Mouse (Mus musculus) layer of hippocampus, postnatal 25 days (tissue): ENCODE measurements around the gene Lrrc52. TPM values are rescaled to one million over a fixed set of nuclear protein-coding genes. Genes with fewer than 3 reads are reported as not detected.

Experiments used
- DNase-seq, 2 experiments: peaks; one replicate each; pipeline ENCODE4 v3.0.0; 2022; ENCODE audit warnings: mixed read lengths in 2 of 2, low spot score in 1 of 2; ENCODE audit errors: extremely low spot score in 1 of 2
- total RNA-seq, 2 experiments: library from RNA; stranded (reverse); gene quantifications; 2 replicates each; pipeline ENCODE4 v1.2.3; 2021

Gene Lrrc52
- total RNA-seq: not detected

GRCm38 (mm10) chr1:167466765-167467426 lies at the start of gene Lrrc52:
TSS of gene Lrrc52 (minus strand) at chr1:167466780.
- peak in 1 of 2 experiments; percentile 43 for DNase-seq

GRCm38 (mm10) chr1:167511621-167512020 lies 45.0 kb upstream of the Lrrc52 start:
- no peak for DNase-seq

DNA sequence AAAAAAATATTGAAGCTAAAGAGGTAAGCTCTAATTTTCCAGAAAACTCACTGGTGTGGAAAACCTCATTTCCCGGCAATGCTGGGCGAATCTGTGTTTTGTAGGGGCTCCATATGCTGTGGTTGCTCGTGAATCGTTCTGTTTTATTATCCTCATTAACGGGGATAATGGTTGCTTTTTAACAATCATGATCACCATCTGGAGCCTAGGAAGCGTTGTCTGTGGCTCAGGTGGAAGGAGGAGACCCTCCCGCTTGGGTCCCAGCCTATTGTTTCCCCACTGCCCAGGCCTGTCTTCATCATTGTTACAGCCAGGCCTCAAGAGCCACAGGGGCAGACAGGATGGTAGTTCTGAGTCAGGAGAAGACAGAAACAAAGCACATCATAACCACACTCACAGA lies 39.5 kb upstream of the Lrrc52 start:
- DNase-seq: no peak

- DNase-seq: no peak
Observed at GRCm38 (mm10) chr1:167505427-167505826, 38.8 kb upstream of the Lrrc52 start.

- no peak for DNase-seq
Observed at GRCm38 (mm10) chr1:167499097-167499850, 32.7 kb upstream of the Lrrc52 start.

GRCm38 (mm10) chr1:167497991-167498390 lies 31.4 kb upstream of the Lrrc52 start:
- no peak for DNase-seq

DNA sequence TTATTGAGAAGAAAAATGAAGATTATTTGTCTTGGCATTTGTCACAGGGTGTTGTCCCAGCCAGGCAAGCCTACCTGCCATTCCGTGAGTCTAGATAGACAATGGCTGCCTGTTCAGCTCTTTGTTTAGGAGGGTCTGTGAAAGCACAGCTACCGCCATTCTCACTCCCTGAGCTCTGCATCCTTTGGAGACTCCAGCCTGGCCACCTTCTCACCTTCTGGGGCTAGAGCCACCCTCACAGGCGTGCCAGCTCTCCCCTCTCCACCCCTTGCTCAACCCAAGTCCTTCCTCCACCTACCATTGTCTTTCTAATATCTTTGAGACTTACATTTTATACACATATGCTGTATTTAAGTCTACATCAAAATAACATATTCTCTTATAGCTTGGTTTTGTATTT lies 31.0 kb upstream of the Lrrc52 start:
- no peak for DNase-seq

- no peak for DNase-seq
Observed at GRCm38 (mm10) chr1:167491501-167491900, 24.9 kb upstream of the Lrrc52 start.

GRCm38 (mm10) chr1:167487933-167488332 lies 21.4 kb upstream of the Lrrc52 start:
- no peak for DNase-seq

GRCm38 (mm10) chr1:167486959-167487680 lies 20.5 kb upstream of the Lrrc52 start:
- no peak for DNase-seq

- no peak for DNase-seq
Observed at GRCm38 (mm10) chr1:167482863-167483262, 16.3 kb upstream of the Lrrc52 start.

- DNase-seq: no peak
Observed at GRCm38 (mm10) chr1:167473585-167473984, 7.0 kb upstream of the Lrrc52 start.

GRCm38 (mm10) chr1:167467916-167468315 lies 1.3 kb upstream of the Lrrc52 start:
- DNase-seq: no peak

DNA sequence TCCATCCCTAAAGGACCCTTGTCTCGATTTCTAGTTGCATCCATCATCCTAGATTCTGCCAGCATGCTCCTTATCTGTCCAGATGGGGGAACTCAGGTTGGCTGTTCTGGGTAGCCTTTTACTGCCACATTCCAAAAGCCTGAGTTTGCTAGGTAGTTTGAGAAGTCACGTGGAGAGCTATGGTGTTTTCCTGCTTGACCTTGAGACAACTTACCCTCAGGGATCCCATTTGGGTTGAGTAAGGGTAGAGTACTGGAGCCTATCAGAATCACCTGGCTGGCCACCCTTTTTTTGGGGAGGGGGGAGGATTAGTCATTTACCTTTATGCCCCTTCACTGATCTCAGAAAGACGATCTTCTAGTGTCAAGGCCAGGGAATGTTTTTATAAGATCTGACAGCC lies 9.3 kb downstream of the Lrrc52 start:
- no peak for DNase-seq

DNA sequence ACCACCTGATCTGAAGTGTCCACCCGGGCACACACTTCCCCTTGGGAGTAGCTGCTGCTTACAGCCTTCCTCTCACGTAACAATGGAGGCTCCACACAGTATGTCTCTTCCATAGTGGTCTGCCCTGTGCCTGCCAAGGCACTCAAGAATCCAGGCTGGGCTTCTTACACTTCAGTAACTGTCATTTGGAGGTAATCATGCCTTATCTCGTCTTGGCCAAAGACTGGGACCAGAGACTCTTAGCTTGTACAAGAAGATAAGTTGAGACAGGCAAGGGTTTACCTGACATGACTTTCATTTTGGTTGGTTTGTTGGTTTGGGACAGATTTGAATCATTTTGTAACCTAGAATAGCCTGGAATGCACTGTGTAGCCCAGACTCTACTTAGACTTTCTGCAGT lies 13.5 kb downstream of the Lrrc52 start:
- no peak for DNase-seq

- no peak for DNase-seq
Observed at GRCm38 (mm10) chr1:167452456-167452855, 14.1 kb downstream of the Lrrc52 start.

- no peak for DNase-seq
Observed at GRCm38 (mm10) chr1:167448598-167448997, 18.0 kb downstream of the Lrrc52 start.

DNA sequence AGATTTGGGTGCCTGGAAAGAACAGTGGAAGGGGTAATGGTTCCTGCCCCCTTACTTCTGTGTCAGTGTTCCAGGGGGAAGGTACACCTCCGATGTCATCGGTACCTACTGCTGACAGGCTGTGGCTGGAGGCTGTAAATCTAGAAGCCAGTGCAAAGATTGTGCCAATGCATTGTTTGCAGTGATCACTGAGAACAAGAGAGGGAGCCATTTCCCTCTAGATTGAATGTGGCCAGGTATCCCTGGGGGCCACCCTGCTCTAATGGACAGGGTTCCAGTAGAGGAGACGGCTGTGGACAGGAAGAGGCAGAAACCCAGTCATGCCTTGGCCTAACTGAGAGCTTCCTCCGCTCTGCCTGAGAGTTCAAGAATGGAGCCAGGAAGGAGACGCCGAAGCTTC lies 18.5 kb downstream of the Lrrc52 start:
- no peak for DNase-seq

- no peak for DNase-seq
Observed at GRCm38 (mm10) chr1:167446516-167446915, 20.1 kb downstream of the Lrrc52 start.

- DNase-seq: no peak
Observed at GRCm38 (mm10) chr1:167445167-167445566, 21.4 kb downstream of the Lrrc52 start.

GRCm38 (mm10) chr1:167438231-167438885 lies 28.2 kb downstream of the Lrrc52 start:
- no peak for DNase-seq
